Mouse (Mus musculus) midbrain, embryonic 11.5 days (tissue): ENCODE measurements at regions not wholly inside any gene's neighbourhood (a gene's known extent, or its start where the extent isn't known, plus 50 kb on each side); places are given as distances from the start of the nearest gene placed in this dataset.
A peak's percentile ranks its signal among the peaks of the same experiment; 100 is the strongest.

ENCODE experiments used
- ATAC-seq: fragments of 200-750 bp; cut with Nextera tagmentation; 2 replicates; pipeline ENCODE4 v1.8.0; 2017; ENCODE audit warnings: moderate TSS enrichment, moderate library complexity; ENCODE audit not compliant: low FRiP score
- DNase-seq: peaks from one replicate; pipeline ENCODE4 v3.0.0; 2015; ENCODE audit warnings: low spot score; ENCODE audit errors: missing footprints
- H3K27ac ChIP-seq: fragments of 300-500 bp; sonication (generic); 2 replicates; pipeline ENCODE4 v1.5.1; 2014; ENCODE audit warnings: low read depth, low read length
- H3K27me3 ChIP-seq: fragments of 300-500 bp; sonication (generic); 2 replicates; pipeline ENCODE4 v1.6.1; 2014; ENCODE audit warnings: mild to moderate bottlenecking, low read length, moderate library complexity, mixed read lengths; ENCODE audit not compliant: control insufficient read depth, insufficient read depth
- H3K36me3 ChIP-seq: fragments of 300-500 bp; sonication (generic); 2 replicates; pipeline ENCODE4 v1.6.1; 2014; ENCODE audit warnings: mild to moderate bottlenecking, low read length, moderate library complexity, mixed read lengths; ENCODE audit not compliant: control insufficient read depth, insufficient read depth
- H3K4me1 ChIP-seq: fragments of 300-500 bp; sonication (generic); 2 replicates; pipeline ENCODE4 v1.6.1; 2014; ENCODE audit warnings: low read length; ENCODE audit not compliant: control insufficient read depth, insufficient read depth
- H3K4me2 ChIP-seq: fragments of 300-500 bp; sonication (generic); 2 replicates; pipeline ENCODE4 v1.6.1; 2014; ENCODE audit warnings: mild to moderate bottlenecking, moderate library complexity
- H3K4me3 ChIP-seq: fragments of 300-500 bp; sonication (generic); 2 replicates; pipeline ENCODE4 v1.5.1; 2014; ENCODE audit warnings: low read depth, low read length
- H3K9ac ChIP-seq: fragments of 300-500 bp; sonication (generic); 2 replicates; pipeline ENCODE4 v1.6.1; 2014; ENCODE audit warnings: low read length
- H3K9me3 ChIP-seq: fragments of 300-500 bp; sonication (generic); 2 replicates; pipeline ENCODE4 v1.6.1; 2016; ENCODE audit warnings: low read length; ENCODE audit not compliant: control insufficient read depth
- WGBS: fragments of 180-500 bp; shearing (Covaris S2); extraction: QIAGEN DNeasy Blood & Tissue Kit; methylation state at CpG from one replicate; pipeline ENCODE4 v1.1.7; 2014; 5-methylcytosine and 5-hydroxymethylcytosine counted together

GRCm38 (mm10) chr1:193450814-193451213 lies 80.7 kb upstream of the Camk1g start:
- Histone ChIP-seq H3K27me3 (no peaks in the 10 kb centered on the region), H3K4me3 (no peak overlapping the region), H3K9ac (no peak overlapping the region), H3K27ac (no peak overlapping the region), H3K4me1 (peaks cover 3% of the 10 kb centered on the region; the same call in 1 of the 2 replicates), H3K9me3 (no peaks in the 10 kb centered on the region), H3K36me3 (no peaks in the 10 kb centered on the region), H3K4me2 (no peak overlapping the region)
- 54% methylated on average over 3 of the region's 3 CpGs for WGBS
- ATAC-seq (no peak), DNase-seq (peak; percentile 78)

- H3K9ac ChIP-seq, result no peak overlapping the region; the same call in 1 of the 2 replicates
- no peak overlapping the region for H3K27ac ChIP-seq
- H3K4me1 ChIP-seq, result peaks cover 3% of the 10 kb centered on the region; the same call in 1 of the 2 replicates
- ATAC-seq, result no peak
- no peak overlapping the region for H3K4me3 ChIP-seq
- no peaks in the 10 kb centered on the region for H3K9me3 ChIP-seq
- DNase-seq, result peak; percentile 83
- no peaks in the 10 kb centered on the region for H3K36me3 ChIP-seq
- no peak overlapping the region for H3K4me2 ChIP-seq
- 77% methylated on average over 6 of the region's 6 CpGs for WGBS
- H3K27me3 ChIP-seq, result no peaks in the 10 kb centered on the region
Measured at GRCm38 (mm10) chr1:193450201-193450600, 80.1 kb upstream of the Camk1g start.

GRCm38 (mm10) chr1:193449394-193450103 lies 79.5 kb upstream of the Camk1g start:
- Histone ChIP-seq H3K9me3 (no peaks in the 10 kb centered on the region), H3K36me3 (no peaks in the 10 kb centered on the region), H3K27me3 (no peaks in the 10 kb centered on the region), H3K4me3 (no peak overlapping the region), H3K4me1 (peaks cover 3% of the 10 kb centered on the region; the same call in 1 of the 2 replicates), H3K4me2 (no peak overlapping the region), H3K27ac (0 out of 2 replicates have a peak overlapping the region, but pooled peaks have one; percentile 17), H3K9ac (peak overlapping the region; percentile 47)
- ATAC-seq, result peak; percentile 69; the same call in 1 of the 2 replicates
- peak; percentile 95 for DNase-seq
- 17% methylated on average over 7 of the region's 7 CpGs for WGBS

- H3K4me2 ChIP-seq, result no peak overlapping the region
- H3K27ac ChIP-seq, result no peak overlapping the region
- H3K36me3 ChIP-seq, result no peaks in the 10 kb centered on the region
- H3K4me3 ChIP-seq, result no peak overlapping the region
- H3K9me3 ChIP-seq, result no peaks in the 10 kb centered on the region
- H3K27me3 ChIP-seq, result no peaks in the 10 kb centered on the region
- peaks cover 3% of the 10 kb centered on the region; the same call in 1 of the 2 replicates for H3K4me1 ChIP-seq
- peak; percentile 41 for DNase-seq
- WGBS, result 80% methylated on average over 3 of the region's 3 CpGs
- no peak overlapping the region for H3K9ac ChIP-seq
- 0 out of 2 replicates have a peak, but pooled peaks have one; percentile 1 for ATAC-seq
Measured at GRCm38 (mm10) chr1:193448793-193449393, 78.8 kb upstream of the Camk1g start.

- WGBS, result 89% methylated on average over 5 of the region's 5 CpGs
- Histone ChIP-seq H3K27ac (no peak overlapping the region), H3K4me3 (no peak overlapping the region), H3K9me3 (no peaks in the 10 kb centered on the region), H3K9ac (no peak overlapping the region), H3K36me3 (no peaks in the 10 kb centered on the region), H3K27me3 (no peaks in the 10 kb centered on the region), H3K4me2 (no peak overlapping the region), H3K4me1 (peaks cover 3% of the 10 kb centered on the region; the same call in 1 of the 2 replicates)
- ATAC-seq (no peak), DNase-seq (no peak)
Measured at GRCm38 (mm10) chr1:193447647-193448046, 77.5 kb upstream of the Camk1g start.

GRCm38 (mm10) chr1:193443964-193444676 lies 74.0 kb upstream of the Camk1g start:
- no peak overlapping the region for H3K9ac ChIP-seq
- no peaks in the 10 kb centered on the region for H3K4me1 ChIP-seq
- no peak overlapping the region for H3K4me2 ChIP-seq
- no peak for ATAC-seq
- DNase-seq, result no peak
- H3K27ac ChIP-seq, result no peak overlapping the region
- WGBS, result 91% methylated on average over 1 of the region's 1 CpGs
- no peaks in the 10 kb centered on the region for H3K36me3 ChIP-seq
- H3K9me3 ChIP-seq, result no peaks in the 10 kb centered on the region
- H3K4me3 ChIP-seq, result no peak overlapping the region
- H3K27me3 ChIP-seq, result no peaks in the 10 kb centered on the region

GRCm38 (mm10) chr1:193440512-193440911 lies 70.4 kb upstream of the Camk1g start:
- WGBS, result 13% methylated on average over 1 of the region's 1 CpGs

GRCm38 (mm10) chr1:193434281-193434680 lies 64.2 kb upstream of the Camk1g start:
- ATAC-seq (no peak), DNase-seq (no peak)
- Histone ChIP-seq H3K9ac (no peak overlapping the region), H3K4me3 (no peak overlapping the region), H3K9me3 (no peaks in the 10 kb centered on the region), H3K4me1 (peaks cover 11% of the 10 kb centered on the region), H3K27me3 (no peaks in the 10 kb centered on the region), H3K4me2 (no peak overlapping the region), H3K27ac (no peak overlapping the region), H3K36me3 (no peaks in the 10 kb centered on the region)
- 60% methylated on average over 4 of the region's 4 CpGs for WGBS

More at GRCm38 (mm10) chr1:193440512-193440911, 70.4 kb upstream of the Camk1g start:
- no peak overlapping the region for H3K4me3 ChIP-seq
- DNase-seq (no peak), ATAC-seq (no peak)
- H3K27ac ChIP-seq, result no peak overlapping the region
- H3K36me3 ChIP-seq, result no peaks in the 10 kb centered on the region
- no peaks in the 10 kb centered on the region for H3K9me3 ChIP-seq
- no peak overlapping the region for H3K9ac ChIP-seq
- no peaks in the 10 kb centered on the region for H3K27me3 ChIP-seq
- no peaks in the 10 kb centered on the region for H3K4me1 ChIP-seq
- H3K4me2 ChIP-seq, result no peak overlapping the region
